Mouse (Mus musculus): ENCODE data around the gene Pde1a. TPM values are rescaled to one million over a fixed set of nuclear protein-coding genes. Genes with fewer than 3 reads are reported as not detected.

Gene Pde1a
- polyA plus RNA-seq, 1 experiment from 2014 or later = 10.8 TPM

GRCm38 (mm10) chr2:80046751-80047513, 82.3 kb downstream of the Pde1a start:
- no peaks in the 10 kb centered on the region for H3K9me3 ChIP-seq (replicated peaks)
- no peak overlapping the region for H3K4me2 ChIP-seq (replicated peaks)
- WGBS = 82% methylated on average over 4 of the region's 4 CpGs
- H3K4me1 ChIP-seq = no peaks in the 10 kb centered on the region
- H3K27me3 ChIP-seq = no peaks in the 10 kb centered on the region
- H3K9ac ChIP-seq = no peak overlapping the region
- no peak for ATAC-seq (ENCODE audit: insufficient number of reproducible peaks, low FRiP score, low TSS enrichment, low read depth)
- no peaks in the 10 kb centered on the region for H3K36me3 ChIP-seq
- no peak overlapping the region for H3K4me3 ChIP-seq (replicated peaks)
- no peak overlapping the region for H3K27ac ChIP-seq (replicated peaks)

GRCm38 (mm10) chr2:80038642-80039445, 90.4 kb downstream of the Pde1a start:
- 35% methylated on average over 10 of the region's 10 CpGs for WGBS
- Histone ChIP-seq H3K9me3 (replicated peaks) (no peaks in the 10 kb centered on the region), H3K4me1 (0 out of 2 replicates have a peak, but pooled peaks cover 5% of the 10 kb centered on the region), H3K9ac (no peak overlapping the region), H3K4me3 (replicated peaks) (peak overlapping the region; percentile 29), H3K27ac (replicated peaks) (0 out of 2 replicates have a peak overlapping the region, but pooled peaks have one; percentile 25), H3K36me3 (no peaks in the 10 kb centered on the region), H3K4me2 (replicated peaks) (peak overlapping the region; percentile 39), H3K27me3 (no peaks in the 10 kb centered on the region)
- no peak for ATAC-seq (ENCODE audit: insufficient number of reproducible peaks, low FRiP score, low TSS enrichment, low read depth)

DNA sequence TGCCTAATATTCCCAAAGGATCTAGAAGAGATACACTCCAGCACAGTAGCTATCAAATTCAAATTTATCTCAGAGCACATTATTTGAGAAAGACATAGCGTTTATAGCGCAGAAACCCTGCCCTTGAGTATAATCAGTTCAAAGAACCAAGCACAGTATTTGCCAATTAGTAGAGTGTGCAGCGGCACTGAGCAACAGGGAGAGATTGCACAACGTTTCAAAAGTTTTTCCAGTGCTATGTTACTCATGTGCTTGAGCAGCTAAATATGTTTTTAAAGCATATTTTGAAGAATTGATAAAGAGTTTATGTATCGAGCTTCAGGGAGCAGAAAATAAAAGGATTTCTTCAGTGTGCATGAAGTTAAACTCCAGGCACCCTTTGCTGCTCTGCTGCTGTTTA, 91.3 kb downstream of the Pde1a start:
- WGBS = 50% methylated on average over 5 of the region's 5 CpGs
- no peaks in the 10 kb centered on the region for H3K9me3 ChIP-seq (replicated peaks)
- H3K9ac ChIP-seq = no peak overlapping the region
- 0 out of 2 replicates have a peak overlapping the region, but pooled peaks have one; percentile 25 for H3K27ac ChIP-seq (replicated peaks)
- H3K27me3 ChIP-seq = no peaks in the 10 kb centered on the region
- ATAC-seq (ENCODE audit: insufficient number of reproducible peaks, low FRiP score, low TSS enrichment, low read depth) = no peak
- peak overlapping the region; percentile 39 for H3K4me2 ChIP-seq (replicated peaks)
- H3K4me1 ChIP-seq = 0 out of 2 replicates have a peak, but pooled peaks cover 5% of the 10 kb centered on the region
- H3K36me3 ChIP-seq = no peaks in the 10 kb centered on the region
- peak overlapping the region; percentile 29 for H3K4me3 ChIP-seq (replicated peaks)

GRCm38 (mm10) chr2:80029051-80029450, 100.2 kb downstream of the Pde1a start:
- H3K27me3 ChIP-seq = no peaks in the 10 kb centered on the region
- H3K4me1 ChIP-seq = no peaks in the 10 kb centered on the region
- no peak overlapping the region for H3K9ac ChIP-seq
- H3K4me3 ChIP-seq (replicated peaks) = no peak overlapping the region
- ATAC-seq (ENCODE audit: insufficient number of reproducible peaks, low FRiP score, low TSS enrichment, low read depth) = no peak
- no peak overlapping the region for H3K4me2 ChIP-seq (replicated peaks)
- no peaks in the 10 kb centered on the region for H3K9me3 ChIP-seq (replicated peaks)
- H3K36me3 ChIP-seq = no peaks in the 10 kb centered on the region
- no peak overlapping the region for H3K27ac ChIP-seq (replicated peaks)
- 61% methylated on average over 2 of the region's 2 CpGs for WGBS

DNA sequence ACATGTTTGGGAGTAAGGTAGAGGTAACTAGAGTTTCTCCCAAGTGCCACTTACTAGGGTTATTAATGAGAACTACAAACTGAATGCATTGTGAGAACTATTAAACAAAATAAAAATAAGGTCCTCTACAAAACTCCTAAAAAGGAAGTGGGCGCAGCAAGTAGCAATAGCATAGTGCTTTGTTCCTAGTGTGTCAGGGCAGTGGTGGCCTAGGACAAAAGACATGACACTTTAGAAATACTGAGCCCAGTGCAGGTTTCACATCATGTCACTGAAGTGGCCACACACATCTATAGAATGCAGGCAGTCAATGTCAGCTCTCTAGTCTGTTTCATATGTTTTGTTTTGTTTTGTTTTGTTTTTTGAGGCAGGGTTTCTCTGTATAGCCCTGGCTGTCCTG, 103.2 kb downstream of the Pde1a start:
- no peaks in the 10 kb centered on the region for H3K4me1 ChIP-seq
- H3K9ac ChIP-seq = no peak overlapping the region
- H3K4me2 ChIP-seq (replicated peaks) = no peak overlapping the region
- H3K36me3 ChIP-seq = no peaks in the 10 kb centered on the region
- H3K27me3 ChIP-seq = no peaks in the 10 kb centered on the region
- ATAC-seq (ENCODE audit: insufficient number of reproducible peaks, low FRiP score, low TSS enrichment, low read depth) = no peak
- H3K4me3 ChIP-seq (replicated peaks) = no peak overlapping the region
- H3K9me3 ChIP-seq (replicated peaks) = no peaks in the 10 kb centered on the region
- WGBS = 95% methylated on average over 1 of the region's 1 CpGs
- H3K27ac ChIP-seq (replicated peaks) = no peak overlapping the region

DNA sequence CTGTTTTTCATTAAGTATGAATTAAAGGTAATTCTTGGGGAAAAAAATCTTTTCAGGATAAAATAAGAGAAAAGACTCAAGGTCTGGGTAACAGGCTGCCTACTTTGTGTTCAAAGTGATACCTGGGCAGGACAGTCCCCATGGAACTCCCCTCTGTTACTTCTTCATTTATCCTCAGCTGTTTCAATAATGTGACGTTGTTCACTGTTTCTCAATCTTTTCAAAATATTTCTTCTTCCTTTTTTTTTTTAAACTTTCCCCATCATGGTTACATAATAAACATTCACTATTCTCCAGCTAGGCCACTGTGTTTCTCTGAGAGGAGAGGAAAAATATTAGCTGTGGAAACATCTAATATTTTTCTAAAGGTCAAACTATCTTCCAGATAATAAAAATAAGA, 103.7 kb downstream of the Pde1a start:
- ATAC-seq (ENCODE audit: insufficient number of reproducible peaks, low FRiP score, low TSS enrichment, low read depth) = no peak
- Histone ChIP-seq H3K4me3 (replicated peaks) (no peak overlapping the region), H3K27me3 (no peaks in the 10 kb centered on the region), H3K27ac (replicated peaks) (no peak overlapping the region), H3K9me3 (replicated peaks) (no peaks in the 10 kb centered on the region), H3K4me1 (no peaks in the 10 kb centered on the region), H3K9ac (no peak overlapping the region), H3K36me3 (no peaks in the 10 kb centered on the region), H3K4me2 (replicated peaks) (no peak overlapping the region)
- WGBS = 63% methylated on average over 1 of the region's 1 CpGs

DNA sequence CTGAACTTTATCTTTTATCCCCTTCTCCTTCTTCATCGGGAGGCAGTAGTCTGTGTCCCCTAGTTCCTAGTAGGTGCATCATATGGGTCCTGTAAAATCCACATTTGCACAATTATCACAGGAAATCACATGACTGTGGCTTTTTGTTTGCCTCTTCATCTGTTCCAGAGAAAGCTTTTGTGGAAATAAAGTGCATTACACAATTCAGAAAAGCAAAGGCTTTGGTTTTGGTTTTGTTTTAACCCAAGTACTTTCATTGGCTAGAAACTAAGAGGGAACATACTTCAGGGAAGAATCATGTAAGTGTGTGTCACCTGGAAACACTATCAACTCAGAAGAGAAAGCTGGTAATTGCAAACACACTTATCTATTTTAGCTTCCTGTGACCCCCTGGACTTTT, 104.2 kb downstream of the Pde1a start:
- H3K27ac ChIP-seq (replicated peaks) = no peak overlapping the region
- 69% methylated on average over 1 of the region's 1 CpGs for WGBS
- no peaks in the 10 kb centered on the region for H3K9me3 ChIP-seq (replicated peaks)
- no peak overlapping the region for H3K4me3 ChIP-seq (replicated peaks)
- H3K4me2 ChIP-seq (replicated peaks) = no peak overlapping the region
- H3K36me3 ChIP-seq = no peaks in the 10 kb centered on the region
- ATAC-seq (ENCODE audit: insufficient number of reproducible peaks, low FRiP score, low TSS enrichment, low read depth) = no peak
- H3K4me1 ChIP-seq = no peaks in the 10 kb centered on the region
- H3K9ac ChIP-seq = no peak overlapping the region
- H3K27me3 ChIP-seq = no peaks in the 10 kb centered on the region

DNA sequence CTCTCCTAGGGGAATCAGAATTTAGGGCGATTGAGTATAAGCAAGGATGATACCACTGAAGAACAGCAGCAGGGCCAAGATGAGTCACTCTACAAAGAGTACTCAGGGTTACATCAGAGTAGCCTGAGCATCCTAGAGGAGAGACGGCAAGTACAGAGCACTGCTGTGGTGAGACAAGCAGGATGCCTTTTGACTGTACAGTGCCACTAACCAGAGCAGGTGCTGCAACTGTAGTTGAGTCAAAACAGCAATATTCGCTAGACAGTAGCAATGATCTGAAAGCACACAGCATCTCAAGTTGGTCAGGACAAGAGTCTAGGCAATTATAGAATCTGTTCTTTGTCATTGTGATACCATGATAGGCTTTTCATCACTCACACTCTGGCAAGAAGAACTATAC, 115.1 kb downstream of the Pde1a start:
- Histone ChIP-seq H3K9ac (no peak overlapping the region), H3K4me2 (replicated peaks) (no peak overlapping the region), H3K4me3 (replicated peaks) (no peak overlapping the region), H3K4me1 (no peaks in the 10 kb centered on the region), H3K27me3 (no peaks in the 10 kb centered on the region), H3K36me3 (no peaks in the 10 kb centered on the region), H3K9me3 (replicated peaks) (no peaks in the 10 kb centered on the region), H3K27ac (replicated peaks) (no peak overlapping the region)
- no peak for ATAC-seq (ENCODE audit: insufficient number of reproducible peaks, low FRiP score, low TSS enrichment, low read depth)
- 81% methylated on average over 3 of the region's 3 CpGs for WGBS

DNA sequence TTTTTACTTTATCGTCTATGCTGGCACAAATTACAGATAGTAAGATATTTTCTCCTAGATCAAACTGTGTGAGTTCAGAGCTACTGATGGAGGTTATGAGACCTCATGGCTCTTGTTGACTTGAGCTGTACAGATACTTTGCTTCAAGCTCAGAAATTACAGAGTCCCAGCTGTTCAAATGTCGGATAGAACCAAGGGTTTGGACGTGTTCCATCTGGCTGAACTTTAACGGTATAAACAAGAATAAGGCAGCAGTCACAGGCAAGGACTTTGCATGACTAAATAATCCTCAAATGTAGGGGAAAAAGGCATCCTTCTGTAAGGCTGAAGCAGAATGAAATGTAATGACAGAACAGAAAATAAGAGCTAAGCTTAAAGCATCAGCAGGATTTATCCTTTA, 116.2 kb downstream of the Pde1a start:
- H3K4me1 ChIP-seq = no peaks in the 10 kb centered on the region
- WGBS = 29% methylated on average over 4 of the region's 4 CpGs
- H3K27ac ChIP-seq (replicated peaks) = no peak overlapping the region

GRCm38 (mm10) chr2:79999168-79999567, 130.1 kb downstream of the Pde1a start:
- ATAC-seq (ENCODE audit: insufficient number of reproducible peaks, low FRiP score, low TSS enrichment, low read depth) = no peak
- Histone ChIP-seq H3K9ac (no peak overlapping the region), H3K36me3 (no peaks in the 10 kb centered on the region), H3K27me3 (no peaks in the 10 kb centered on the region), H3K4me2 (replicated peaks) (no peak overlapping the region), H3K4me1 (no peaks in the 10 kb centered on the region), H3K4me3 (replicated peaks) (no peak overlapping the region), H3K27ac (replicated peaks) (no peak overlapping the region), H3K9me3 (replicated peaks) (no peaks in the 10 kb centered on the region)
- 82% methylated on average over 3 of the region's 3 CpGs for WGBS

More for the DNA sequence above, 116.2 kb downstream of the Pde1a start:
- ATAC-seq (ENCODE audit: insufficient number of reproducible peaks, low FRiP score, low TSS enrichment, low read depth) = no peak
- Histone ChIP-seq H3K36me3 (no peaks in the 10 kb centered on the region), H3K9me3 (replicated peaks) (no peaks in the 10 kb centered on the region), H3K4me2 (replicated peaks) (no peak overlapping the region), H3K4me3 (replicated peaks) (no peak overlapping the region), H3K27me3 (no peaks in the 10 kb centered on the region), H3K9ac (no peak overlapping the region)

- Histone ChIP-seq H3K4me1 (no peaks in the 10 kb centered on the region), H3K36me3 (no peaks in the 10 kb centered on the region), H3K4me2 (replicated peaks) (no peak overlapping the region), H3K9ac (no peak overlapping the region), H3K4me3 (replicated peaks) (no peak overlapping the region), H3K9me3 (replicated peaks) (no peaks in the 10 kb centered on the region), H3K27me3 (no peaks in the 10 kb centered on the region), H3K27ac (replicated peaks) (no peak overlapping the region)
- no peak for ATAC-seq (ENCODE audit: insufficient number of reproducible peaks, low FRiP score, low TSS enrichment, low read depth)
- 77% methylated on average over 2 of the region's 2 CpGs for WGBS
Observed at GRCm38 (mm10) chr2:79998460-79998859, 130.8 kb downstream of the Pde1a start.

Data from embryonic facial prominence, embryonic 15.5 days (tissue).